Mouse (Mus musculus) layer of hippocampus, adult 9-11 months (tissue): ENCODE results near the gene Chka.

Experiments
- DNase-seq: peaks from one replicate; pipeline ENCODE4 v3.0.0; 2022

Chka gene

GRCm38 (mm10) chr19:3922661-3923371, 71.2 kb downstream of the Chka start:
- DNase-seq, result no peak

GRCm38 (mm10) chr19:3923586-3923985, 72.0 kb downstream of the Chka start:
- DNase-seq, result no peak

GRCm38 (mm10) chr19:3924190-3924589, 72.6 kb downstream of the Chka start:
- no peak for DNase-seq

GRCm38 (mm10) chr19:3924868-3925267, 73.3 kb downstream of the Chka start:
- DNase-seq, result no peak

GRCm38 (mm10) chr19:3925859-3926258, 74.3 kb downstream of the Chka start:
- DNase-seq, result no peak

- DNase-seq, result no peak
Observed at GRCm38 (mm10) chr19:3926279-3926678, 74.7 kb downstream of the Chka start.

- DNase-seq, result no peak
Observed at GRCm38 (mm10) chr19:3926685-3927084, 75.1 kb downstream of the Chka start.

- DNase-seq, result no peak
Observed at GRCm38 (mm10) chr19:3927989-3928388, 76.4 kb downstream of the Chka start.

GRCm38 (mm10) chr19:3928779-3929178, 77.2 kb downstream of the Chka start:
- no peak for DNase-seq

- DNase-seq, result peak; percentile 81
Observed at GRCm38 (mm10) chr19:3929211-3929941, 77.8 kb downstream of the Chka start, which contains the start of gene Aldh3b1. Gene Aldh3b1 (minus strand): TSS chr19:3929808.

GRCm38 (mm10) chr19:3930262-3931057, 78.9 kb downstream of the Chka start:
- DNase-seq, result no peak

GRCm38 (mm10) chr19:3931716-3932115, 80.1 kb downstream of the Chka start:
- no peak for DNase-seq

- peak; percentile 80 for DNase-seq
Observed at GRCm38 (mm10) chr19:3935032-3935895, 83.7 kb downstream of the Chka start, which contains the start of gene Unc93b1. Gene Unc93b1 (plus strand): TSS chr19:3935186.

GRCm38 (mm10) chr19:3935896-3936850, 84.6 kb downstream of the Chka start:
- DNase-seq, result peak; percentile 81

GRCm38 (mm10) chr19:3942315-3942714, 90.7 kb downstream of the Chka start:
- no peak for DNase-seq

GRCm38 (mm10) chr19:3942986-3943735, 91.6 kb downstream of the Chka start:
- DNase-seq, result no peak
